Mouse (Mus musculus) ES-Bruce4 (cell line): ENCODE measurements around the gene Dao. TPM values are rescaled to one million over a fixed set of nuclear protein-coding genes. Genes with fewer than 3 reads are reported as not detected.

ENCODE experiments used
- H3K27ac ChIP-seq: 2 replicates; pipeline ENCODE4 v1.5.1; 2012; ENCODE audit warnings: low read length, inconsistent platforms; ENCODE audit not compliant: insufficient read depth
- H3K27me3 ChIP-seq: 2 replicates; pipeline ENCODE4 v1.6.1; 2012; ENCODE audit warnings: mild to moderate bottlenecking, low read length, inconsistent platforms; ENCODE audit not compliant: control insufficient read depth, poor library complexity, insufficient read depth, severe bottlenecking
- H3K36me3 ChIP-seq: 2 replicates; pipeline ENCODE4 v1.6.1; 2012; ENCODE audit warnings: inconsistent platforms, mild to moderate bottlenecking, low read length, moderate library complexity; ENCODE audit not compliant: control insufficient read depth, poor library complexity, insufficient read depth, severe bottlenecking
- H3K4me1 ChIP-seq: one replicate; pipeline ENCODE4 v1.8.1; 2011; ENCODE audit warnings: low read length; ENCODE audit not compliant: control insufficient read depth, insufficient read depth
- H3K4me3 ChIP-seq: 2 replicates; pipeline ENCODE4 v1.5.1; 2011; ENCODE audit warnings: low read depth, mild to moderate bottlenecking, low read length
- H3K9ac ChIP-seq: 2 replicates; pipeline ENCODE4 v1.6.1; 2012; ENCODE audit warnings: low read depth, mild to moderate bottlenecking, inconsistent platforms; ENCODE audit not compliant: poor library complexity, severe bottlenecking
- H3K9me3 ChIP-seq: replicated peaks from 2 replicates; pipeline ENCODE4 v1.6.1; 2012; ENCODE audit warnings: mild to moderate bottlenecking, low read length, inconsistent platforms; ENCODE audit not compliant: control insufficient read depth, poor library complexity, insufficient read depth, severe bottlenecking
- CTCF ChIP-seq: IDR thresholded peaks from one replicate; pipeline ENCODE4 v1.8.1; 2011; ENCODE audit warnings: low read depth, low read length
- EP300 ChIP-seq: IDR thresholded peaks from 2 replicates; pipeline ENCODE4 v1.6.1; 2011; ENCODE audit warnings: low read depth, low read length; ENCODE audit not compliant: insufficient read depth
- POLR2A ChIP-seq: IDR thresholded peaks from one replicate; pipeline ENCODE4 v1.8.1; 2011; ENCODE audit warnings: low read length; ENCODE audit not compliant: insufficient read depth
- polyA plus RNA-seq: library from polyadenylated mRNA; stranded (reverse); fragments of >200 nt; gene quantifications from 2 replicates; pipeline ENCODE4 v1.2.4, GENCODE M21; 2011; ENCODE audit warnings: low read depth; ENCODE audit not compliant: missing spikeins, insufficient read depth, insufficient read length

Gene Dao
- polyA plus RNA-seq, 1 experiment, result not detected

- no peaks in the 10 kb centered on the region for H3K36me3 ChIP-seq
- H3K4me3 ChIP-seq, result no peak overlapping the region
- 0 out of 2 replicates have a peak overlapping the region, but pooled peaks have one; percentile 1 for H3K27ac ChIP-seq
- no peak for TF ChIP-seq CTCF
- TF ChIP-seq POLR2A, result no peak
- TF ChIP-seq EP300, result no peak
- H3K27me3 ChIP-seq, result no peaks in the 10 kb centered on the region
- no peaks in the 10 kb centered on the region for H3K9me3 ChIP-seq
- peaks cover 18% of the 10 kb centered on the region for H3K4me1 ChIP-seq
- peak overlapping the region; percentile 13; the same call in 1 of the 2 replicates for H3K9ac ChIP-seq
Observed at GRCm38 (mm10) chr5:113971434-113971960, 32.0 kb upstream of the Dao start.

- Histone ChIP-seq H3K4me3 (no peak overlapping the region), H3K27ac (peak overlapping the region; percentile 1), H3K9me3 (no peaks in the 10 kb centered on the region), H3K4me1 (peaks cover 18% of the 10 kb centered on the region), H3K36me3 (no peaks in the 10 kb centered on the region), H3K27me3 (no peaks in the 10 kb centered on the region), H3K9ac (no peak overlapping the region)
- TF ChIP-seq EP300 (peak; percentile 66; the same call in 1 of the 2 replicates), CTCF (no peak)
Observed at GRCm38 (mm10) chr5:113972589-113973515, 30.7 kb upstream of the Dao start.

- no peak overlapping the region for H3K9ac ChIP-seq
- peaks cover 18% of the 10 kb centered on the region for H3K4me1 ChIP-seq
- H3K4me3 ChIP-seq, result no peak overlapping the region
- H3K27ac ChIP-seq, result no peak overlapping the region
- H3K9me3 ChIP-seq, result no peaks in the 10 kb centered on the region
- H3K36me3 ChIP-seq, result no peaks in the 10 kb centered on the region
- H3K27me3 ChIP-seq, result no peaks in the 10 kb centered on the region
- no peak for TF ChIP-seq POLR2A
- TF ChIP-seq EP300, result no peak
- no peak for TF ChIP-seq CTCF
Observed at GRCm38 (mm10) chr5:113973790-113974189, 29.7 kb upstream of the Dao start.

- peaks cover 18% of the 10 kb centered on the region for H3K4me1 ChIP-seq
- no peak overlapping the region for H3K9ac ChIP-seq
Observed at GRCm38 (mm10) chr5:113974576-113974975, 28.9 kb upstream of the Dao start.

GRCm38 (mm10) chr5:113975538-113976215, 27.8 kb upstream of the Dao start:
- Histone ChIP-seq H3K9me3 (no peaks in the 10 kb centered on the region; the same call in 1 of the 2 replicates), H3K27ac (no peak overlapping the region), H3K36me3 (no peaks in the 10 kb centered on the region), H3K4me3 (no peak overlapping the region), H3K4me1 (peaks cover 17% of the 10 kb centered on the region), H3K27me3 (no peaks in the 10 kb centered on the region), H3K9ac (no peak overlapping the region)
- TF ChIP-seq POLR2A, result no peak
- TF ChIP-seq EP300, result no peak
- TF ChIP-seq CTCF, result no peak

More at GRCm38 (mm10) chr5:113974576-113974975, 28.9 kb upstream of the Dao start:
- H3K36me3 ChIP-seq, result no peaks in the 10 kb centered on the region
- H3K4me3 ChIP-seq, result no peak overlapping the region
- no peak for TF ChIP-seq CTCF
- TF ChIP-seq EP300, result no peak
- TF ChIP-seq POLR2A, result no peak
- no peaks in the 10 kb centered on the region; the same call in 1 of the 2 replicates for H3K9me3 ChIP-seq
- no peaks in the 10 kb centered on the region for H3K27me3 ChIP-seq
- no peak overlapping the region for H3K27ac ChIP-seq
